Mouse (Mus musculus): ENCODE results near the gene Helz2.

Gene Helz2

GRCm38 (mm10) chr2:181241602-181242313, at the start of gene Helz2:
Gene Helz2, minus strand, starts transcription at chr2:181242027.
- DNase-seq = peak; percentile 98

- peak; percentile 91 for DNase-seq
Measured at GRCm38 (mm10) chr2:181290937-181291336, 49.1 kb upstream of the Helz2 start.

- DNase-seq = peak; percentile 66
Measured at GRCm38 (mm10) chr2:181288691-181289090, 46.9 kb upstream of the Helz2 start.

GRCm38 (mm10) chr2:181287958-181288350, 46.1 kb upstream of the Helz2 start, which contains the start of gene Gmeb2:
Gene Gmeb2, minus strand, starts transcription at chr2:181288035.
- peak; percentile 100 for DNase-seq

- peak; percentile 99 for DNase-seq
Measured at GRCm38 (mm10) chr2:181287338-181287957, 45.6 kb upstream of the Helz2 start.

- DNase-seq = peak; percentile 82
Measured at GRCm38 (mm10) chr2:181286629-181287337, 45.0 kb upstream of the Helz2 start.

- peak; percentile 3 for DNase-seq
Measured at GRCm38 (mm10) chr2:181279968-181280367, 38.1 kb upstream of the Helz2 start.

GRCm38 (mm10) chr2:181277866-181278265, 36.0 kb upstream of the Helz2 start:
- DNase-seq = peak; percentile 74

- DNase-seq = peak; percentile 96
Measured at GRCm38 (mm10) chr2:181276766-181277165, 34.9 kb upstream of the Helz2 start.

GRCm38 (mm10) chr2:181274639-181275038, 32.8 kb upstream of the Helz2 start:
- peak; percentile 64 for DNase-seq

- peak; percentile 44 for DNase-seq
Measured at GRCm38 (mm10) chr2:181273829-181274228, 32.0 kb upstream of the Helz2 start.

- DNase-seq = peak; percentile 78
Measured at GRCm38 (mm10) chr2:181272092-181272491, 30.3 kb upstream of the Helz2 start.

GRCm38 (mm10) chr2:181266839-181267238, 25.0 kb upstream of the Helz2 start:
- peak; percentile 22 for DNase-seq

- DNase-seq = no peak
Measured at GRCm38 (mm10) chr2:181253248-181253647, 11.4 kb upstream of the Helz2 start.

GRCm38 (mm10) chr2:181251841-181252240, 10.0 kb upstream of the Helz2 start:
- peak; percentile 71 for DNase-seq

GRCm38 (mm10) chr2:181249217-181249616, 7.4 kb upstream of the Helz2 start:
- no peak for DNase-seq

GRCm38 (mm10) chr2:181245031-181245430, 3.2 kb upstream of the Helz2 start:
- DNase-seq = peak; percentile 7

GRCm38 (mm10) chr2:181243706-181244394, 2.0 kb upstream of the Helz2 start:
- DNase-seq = peak; percentile 96

GRCm38 (mm10) chr2:181242314-181242665, 463 bp upstream of the Helz2 start:
- DNase-seq = peak; percentile 86

- DNase-seq = peak; percentile 90
Measured at GRCm38 (mm10) chr2:181240806-181241440, 904 bp downstream of the Helz2 start.

- DNase-seq = peak; percentile 92
Measured at GRCm38 (mm10) chr2:181239261-181239660, 2.6 kb downstream of the Helz2 start.

- no peak for DNase-seq
Measured at GRCm38 (mm10) chr2:181238861-181239260, 3.0 kb downstream of the Helz2 start.

Data from heart, adult 11 months (tissue).